Mouse (Mus musculus): Measurements from ENCODE around the gene Fbxo45.

DNA sequence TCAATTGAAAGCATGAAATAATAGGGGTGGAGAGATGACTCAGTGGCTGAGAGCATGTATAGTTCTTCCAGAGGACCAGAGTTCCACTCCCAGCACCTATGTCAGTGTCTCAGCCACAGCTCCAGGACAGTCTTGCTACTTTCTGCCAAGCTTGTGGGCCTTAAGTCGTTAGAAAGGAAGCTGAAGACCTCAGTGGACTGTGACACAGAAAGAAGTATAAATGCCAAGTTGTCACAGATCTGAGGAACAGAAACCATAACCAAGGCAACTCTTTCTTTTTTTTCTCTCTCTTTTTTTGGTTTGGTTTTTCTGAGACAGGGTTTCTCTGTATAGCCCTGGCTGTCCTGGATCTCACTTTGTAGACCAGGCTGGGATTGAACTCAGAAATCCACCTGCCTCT is 28.9 kb upstream of the Fbxo45 start:
- TF ChIP-seq CTCF (IDR thresholded peaks at IDR 0.05) = no peak
- no peak for TF ChIP-seq EP300 (IDR thresholded peaks at IDR 0.05)

Data from lung, postnatal 0 days (tissue).